Mouse (Mus musculus) right cerebral cortex, postnatal 14 days (tissue): ENCODE measurements around the gene Rab6a.
"Not testable (repeated sequence)": the region's sequence is repeated elsewhere in the genome, so short reads cannot be mapped to it uniquely, and the experiment has no call there.

Experiments used
- DNase-seq: peaks from one replicate; pipeline ENCODE4 v3.0.0; 2022

Gene Rab6a

DNA sequence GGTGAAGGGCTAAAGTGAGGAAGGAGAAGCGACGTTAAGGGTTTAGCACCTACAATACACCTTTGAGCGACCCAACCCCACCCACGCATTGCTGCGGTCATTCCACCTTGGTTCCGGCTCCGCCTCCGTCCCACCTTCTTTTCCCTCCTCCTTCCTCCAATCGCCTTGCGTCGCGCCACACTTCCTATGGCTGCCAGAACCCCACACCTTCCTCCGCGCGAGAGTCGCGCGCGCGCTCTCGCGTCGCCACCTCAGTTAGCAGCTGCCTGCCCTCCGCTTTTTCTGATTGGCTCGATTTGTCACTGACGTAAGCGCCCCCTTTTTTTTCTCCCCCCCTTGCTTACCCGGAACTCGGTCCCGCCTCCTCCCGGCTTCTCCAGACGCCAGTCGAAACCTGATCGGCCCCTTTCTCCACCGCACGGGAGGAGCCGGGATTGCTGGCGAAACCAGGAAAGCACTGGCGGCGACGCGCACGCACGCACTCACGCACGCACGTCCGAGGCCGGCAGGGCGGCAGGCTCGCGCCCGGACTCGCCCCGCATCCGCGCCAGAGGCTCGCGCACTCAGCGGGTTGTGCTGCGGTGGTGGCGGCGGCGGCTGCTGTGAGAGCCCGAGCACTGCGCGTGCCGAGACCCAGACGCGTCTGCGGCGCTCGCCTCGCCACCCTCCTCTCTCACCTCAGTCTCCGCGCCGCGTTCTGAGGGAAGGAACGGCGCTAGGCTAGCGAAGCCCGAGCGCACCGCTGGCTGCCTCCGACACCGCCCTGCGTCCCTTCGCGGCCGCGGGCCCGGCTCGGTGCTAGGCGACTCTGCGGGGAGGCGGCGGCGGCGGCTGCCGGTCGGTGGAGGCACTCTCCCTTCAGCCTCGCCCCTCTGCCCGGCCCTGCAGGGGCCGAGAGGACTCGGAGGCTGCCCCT lies at the start of gene Rab6a:
TSS of gene Rab6a (plus strand) at position 197 of the 916 bp plus-strand sequence.
- DNase-seq: peak; percentile 97

DNA sequence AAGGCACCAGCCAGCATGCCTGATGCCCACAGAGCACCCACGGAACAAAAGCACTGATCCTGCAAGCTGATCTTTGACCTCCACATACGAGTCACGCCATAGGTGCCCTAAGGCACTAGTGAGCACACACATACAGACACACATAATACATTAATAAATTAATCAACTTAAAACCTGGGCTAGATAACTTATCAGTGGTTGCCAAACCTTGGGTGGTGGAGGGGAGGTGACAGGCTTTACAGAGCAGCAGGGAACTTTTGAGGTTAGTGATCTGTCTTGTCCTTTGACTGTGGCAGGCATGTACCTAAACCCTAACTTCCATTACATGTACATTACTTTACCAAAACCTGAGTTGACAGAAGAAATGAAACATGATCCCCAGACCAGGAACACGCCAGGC lies 47.9 kb upstream of the Rab6a start:
- no peak for DNase-seq

DNA sequence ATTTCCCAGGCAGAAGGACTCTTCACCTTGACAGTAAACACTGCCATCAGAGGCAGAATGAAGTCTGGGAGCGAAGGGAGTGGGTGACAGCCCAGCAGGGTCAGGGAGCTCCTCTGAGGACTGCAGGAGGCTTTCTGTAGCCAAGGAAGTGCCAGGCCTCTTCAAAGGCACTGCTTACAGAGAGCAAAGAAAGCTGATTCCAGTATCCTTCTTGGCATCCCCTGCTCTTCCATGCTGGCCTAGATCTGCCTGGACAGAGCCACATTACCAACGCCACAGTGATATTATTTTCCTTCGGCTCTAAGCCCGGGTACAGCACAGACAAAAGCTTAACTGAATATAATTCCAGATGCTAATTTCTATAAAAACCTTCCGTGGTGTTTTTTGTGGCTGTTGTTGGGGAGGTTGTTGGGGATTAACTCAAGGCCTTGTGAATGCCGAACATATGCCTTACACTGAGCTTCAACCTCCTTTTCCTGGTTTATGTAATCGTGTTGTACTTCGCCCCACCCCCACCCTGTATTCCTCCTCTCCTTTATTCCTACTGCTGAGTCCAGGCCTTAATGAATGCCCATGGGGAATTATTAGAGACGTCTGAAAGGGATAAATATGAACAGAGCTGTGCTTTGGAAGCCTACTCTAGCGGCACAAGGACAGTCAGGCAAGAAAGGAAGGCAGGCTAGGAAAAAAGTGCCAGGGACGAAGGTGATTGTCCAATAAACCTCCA lies 45.2 kb upstream of the Rab6a start:
- DNase-seq: no peak

DNA sequence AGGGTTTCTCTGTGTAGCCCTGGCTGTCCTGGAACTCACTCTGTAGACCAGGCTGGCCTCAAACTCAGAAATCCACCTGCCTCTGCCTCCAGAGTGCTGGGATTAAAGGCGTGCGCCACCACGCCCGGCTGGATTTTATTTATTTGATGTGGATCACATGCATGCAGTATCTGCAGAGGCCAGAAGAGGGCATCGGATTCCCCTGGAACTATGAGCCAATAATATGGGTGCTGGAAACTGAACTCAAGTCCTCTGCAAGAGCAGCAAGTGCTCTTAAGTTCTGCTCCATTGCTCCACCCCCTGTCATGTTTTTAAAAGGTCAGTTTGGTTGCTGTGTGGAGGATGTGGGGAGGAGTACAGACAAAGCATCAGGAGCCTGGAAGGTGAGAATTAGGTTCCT lies 40.0 kb upstream of the Rab6a start:
- DNase-seq: not testable (repeated sequence)

DNA sequence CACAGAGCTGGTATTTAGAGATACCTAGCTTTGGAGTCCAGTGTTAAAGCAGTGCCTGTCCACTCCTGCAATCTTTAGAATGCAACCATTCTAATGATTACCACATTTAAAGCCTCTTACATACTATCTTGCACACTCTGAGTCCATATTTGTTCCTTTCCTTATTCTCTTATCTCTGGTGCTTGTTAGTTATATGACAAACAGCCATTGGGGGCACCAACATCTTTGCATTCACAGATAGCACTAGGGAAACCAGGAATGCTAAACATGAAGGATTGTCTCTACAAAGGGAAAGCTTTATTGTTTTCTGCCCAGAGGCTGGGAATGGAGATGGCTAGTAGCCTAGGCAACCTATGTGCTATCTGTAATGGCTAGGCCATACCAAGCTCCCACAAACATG lies 37.3 kb upstream of the Rab6a start:
- no peak for DNase-seq

DNA sequence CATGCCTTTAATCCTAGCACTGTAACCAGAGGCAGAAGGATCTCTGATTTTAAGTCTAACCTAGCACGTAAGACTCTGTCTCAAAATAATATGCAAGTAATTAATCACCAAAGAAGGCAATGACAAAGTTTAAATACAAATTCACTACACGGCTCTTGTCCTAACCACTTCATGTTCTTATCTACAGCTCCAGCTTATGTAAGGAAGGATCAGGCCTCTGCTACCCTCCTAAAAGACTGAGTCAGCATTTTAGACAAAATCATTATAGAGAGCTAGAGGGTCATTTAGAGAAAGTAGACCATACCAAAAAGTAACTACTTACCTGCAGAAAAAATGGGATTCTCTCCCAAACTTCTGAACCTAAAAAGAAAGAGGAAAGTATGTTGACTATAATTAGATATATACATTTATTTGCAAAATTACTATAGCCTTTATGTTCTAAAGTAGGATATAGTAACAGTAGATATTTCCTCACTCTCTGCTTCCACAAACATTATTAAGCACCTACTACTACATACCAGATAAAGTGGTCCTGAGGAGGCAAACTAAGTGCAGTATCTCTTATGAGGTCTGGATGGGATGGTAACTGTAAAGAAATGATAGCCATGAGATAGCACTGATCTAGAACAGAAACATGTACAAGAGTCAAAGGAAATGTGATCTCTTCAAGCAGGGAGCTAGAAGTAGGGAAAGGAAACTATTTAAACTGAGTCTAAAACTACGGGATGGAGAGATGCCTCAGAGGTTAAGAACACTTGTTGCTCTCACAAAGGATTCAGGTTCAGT lies 36.1 kb upstream of the Rab6a start:
- no peak for DNase-seq

DNA sequence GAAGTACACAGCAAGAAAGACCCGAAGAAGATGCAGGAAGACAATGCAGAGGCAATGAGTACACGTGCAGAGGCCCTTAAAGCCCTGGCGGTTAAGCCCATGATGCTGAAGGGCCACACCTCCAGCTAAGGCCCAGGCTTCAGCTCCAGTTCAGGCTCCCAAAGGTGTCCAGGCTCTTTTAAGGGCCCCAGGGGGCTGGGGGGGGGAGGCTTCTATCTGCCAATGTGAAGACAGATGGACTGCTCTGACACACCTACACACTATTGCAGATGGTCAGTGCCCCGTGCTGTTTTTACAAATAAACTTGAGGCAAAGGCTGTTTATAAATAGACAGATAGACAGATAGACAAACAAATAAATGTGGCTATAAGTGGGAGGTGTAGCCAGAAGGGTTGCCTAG lies 35.1 kb upstream of the Rab6a start:
- no peak for DNase-seq

DNA sequence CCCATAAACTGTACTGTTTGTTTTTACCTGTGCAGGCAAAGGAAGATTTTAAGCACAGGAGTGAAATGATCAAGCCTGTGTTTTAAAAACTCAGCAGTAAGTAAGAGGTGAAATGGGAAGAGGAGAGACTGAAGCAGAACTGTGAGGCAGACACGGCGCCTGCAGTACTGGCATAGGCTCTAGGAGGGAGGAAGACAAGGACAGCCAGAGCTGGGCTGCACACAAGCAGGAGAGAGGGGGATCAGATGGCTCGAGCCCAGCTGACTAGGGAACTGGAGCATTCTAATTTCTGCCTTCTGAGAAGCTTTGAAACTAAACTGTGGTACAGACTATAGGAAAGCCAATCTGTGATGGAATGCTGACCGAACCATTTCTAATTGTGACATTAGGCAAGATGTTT lies 34.5 kb upstream of the Rab6a start:
- DNase-seq: no peak

DNA sequence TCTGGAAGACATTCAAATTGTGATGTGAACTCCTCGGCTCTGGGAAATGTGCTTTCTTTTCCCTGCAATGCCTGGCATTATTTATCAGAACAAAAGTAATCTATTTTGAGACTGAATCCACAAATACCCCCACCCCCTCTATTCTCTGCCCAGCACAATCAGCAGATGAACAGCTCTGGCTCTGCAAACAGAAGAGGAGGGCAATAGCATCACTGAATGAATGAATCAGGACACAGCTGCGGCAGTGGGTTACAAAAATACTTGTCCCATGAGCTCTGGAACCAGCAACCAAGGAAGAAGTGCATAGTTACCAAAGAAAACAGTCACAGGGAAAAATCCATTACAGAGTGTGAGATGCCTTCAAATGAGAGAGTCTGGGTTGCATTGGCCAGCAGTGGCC lies 28.4 kb upstream of the Rab6a start:
- DNase-seq: no peak

DNA sequence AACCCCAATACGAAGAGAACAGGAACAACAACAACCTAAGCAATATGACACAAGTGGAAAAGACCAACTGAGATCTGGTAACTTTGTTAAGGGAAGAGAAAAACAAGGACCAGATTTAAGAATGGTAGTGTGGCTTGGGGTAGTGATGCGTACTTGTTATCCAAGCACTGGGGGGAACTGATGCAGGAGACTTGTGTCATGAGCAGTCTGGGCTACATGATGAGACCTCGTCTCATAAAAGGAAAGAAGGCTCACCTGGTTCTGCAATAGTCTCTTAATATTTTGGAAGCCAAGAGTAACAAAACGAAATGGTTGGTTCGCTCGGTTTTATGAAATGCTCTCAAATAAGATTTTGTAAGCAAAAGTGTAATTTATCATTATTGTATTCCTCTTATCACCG lies 25.0 kb upstream of the Rab6a start:
- DNase-seq: no peak

DNA sequence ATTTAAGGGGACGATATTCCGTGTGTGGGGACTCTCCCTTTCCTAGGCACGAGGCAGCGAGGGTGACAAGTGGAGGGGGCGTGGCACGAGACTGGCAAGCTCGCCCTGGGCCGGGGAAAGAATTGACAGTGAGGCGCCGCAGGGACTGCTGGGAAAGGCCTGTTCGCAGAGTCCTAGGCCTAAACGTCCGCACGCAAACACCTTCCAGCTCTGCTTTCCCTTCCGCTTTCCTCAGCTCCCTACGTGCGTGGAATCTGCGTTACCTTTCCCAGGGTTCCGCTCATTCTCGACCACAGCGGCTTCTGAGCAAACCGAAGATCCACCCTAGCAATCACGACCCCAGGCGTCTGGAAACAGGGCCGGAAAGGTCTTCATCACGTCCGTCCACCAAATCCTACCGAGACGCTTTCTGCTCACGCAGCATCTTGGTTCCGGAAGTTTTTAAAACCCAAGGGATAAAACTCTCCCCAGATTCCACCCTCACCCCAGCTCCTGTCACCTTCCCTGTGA lies 24.4 kb upstream of the Rab6a start:
- DNase-seq: peak; percentile 87

DNA sequence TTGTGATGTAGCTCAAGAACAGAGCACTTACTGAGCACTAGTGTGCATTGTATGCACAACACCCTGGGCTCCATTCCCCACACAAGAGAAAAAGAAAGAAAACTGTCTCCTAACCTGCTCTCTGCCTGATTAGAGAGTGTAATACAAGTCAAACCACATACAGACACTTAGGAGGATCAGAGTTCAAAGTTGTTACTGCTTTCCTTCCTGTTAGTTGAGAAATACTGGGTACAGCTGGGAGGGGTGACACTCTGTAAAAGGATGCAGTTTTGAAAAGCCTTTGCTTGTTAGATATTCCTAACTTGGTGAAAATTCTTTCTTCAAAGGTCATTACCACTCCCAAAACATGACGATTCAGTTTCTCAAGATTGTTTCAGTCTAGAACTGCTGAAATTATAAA lies 17.4 kb upstream of the Rab6a start:
- DNase-seq: no peak

DNA sequence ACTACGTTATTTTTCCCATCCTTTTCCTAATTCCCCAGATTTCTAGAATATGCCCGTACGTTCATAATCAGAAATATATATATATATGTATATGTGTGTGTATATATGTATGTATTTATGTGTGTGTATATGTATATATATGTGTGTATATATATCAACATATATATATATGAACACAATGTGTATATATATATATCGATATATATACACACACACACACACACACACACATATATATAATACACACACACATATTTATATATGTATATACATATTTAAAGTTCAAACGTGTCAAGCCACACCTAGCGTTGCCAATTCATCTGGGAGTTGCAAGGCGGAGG lies 16.7 kb upstream of the Rab6a start:
- no peak for DNase-seq

DNA sequence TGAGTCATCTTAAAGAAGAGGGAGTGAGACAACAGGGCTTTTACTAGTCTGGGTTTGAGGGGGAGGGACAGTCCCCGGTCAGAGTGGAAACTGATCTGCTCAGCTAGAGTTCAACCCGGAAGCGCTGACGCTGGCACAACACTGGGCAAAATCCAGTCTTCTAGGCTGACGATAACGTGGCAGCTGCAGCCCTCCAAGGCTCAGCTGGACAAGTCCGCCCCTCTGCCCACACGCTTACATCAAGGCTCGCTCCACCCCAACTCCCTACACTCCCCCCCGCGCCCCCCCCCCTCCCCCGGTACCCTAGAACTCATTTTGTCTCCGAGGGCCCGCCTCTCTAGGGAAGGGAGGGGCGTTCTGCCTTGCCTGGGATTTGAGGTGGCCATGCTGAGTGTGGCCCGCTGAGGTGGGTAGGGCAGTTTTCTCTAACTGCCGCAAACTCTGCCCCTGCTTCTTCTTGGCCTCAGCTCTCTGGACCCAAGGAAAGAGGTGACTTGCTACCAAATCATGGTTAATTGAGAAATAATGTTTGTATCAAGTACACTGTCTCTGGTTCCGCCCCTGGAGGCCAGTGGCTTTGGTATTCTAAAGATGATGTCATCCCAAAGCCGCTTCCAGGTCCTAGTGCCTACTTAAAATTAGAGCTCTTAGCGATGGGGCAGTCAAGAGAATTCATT lies 16.2 kb upstream of the Rab6a start:
- peak; percentile 66 for DNase-seq

DNA sequence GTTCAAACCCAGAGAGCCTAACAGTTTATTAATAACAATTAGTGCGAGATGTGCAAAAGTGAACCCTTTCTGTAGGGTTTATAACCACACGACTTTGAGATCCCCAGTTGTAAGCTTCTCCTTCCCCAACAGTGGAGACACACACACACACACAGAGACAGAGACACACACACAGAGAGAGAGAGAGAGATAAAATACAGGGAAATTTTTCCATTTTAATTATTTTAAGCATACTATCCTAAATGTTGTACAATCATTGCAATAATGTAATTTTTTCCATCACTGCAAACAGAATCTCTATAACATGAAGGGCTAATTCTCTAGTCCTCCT lies 15.7 kb upstream of the Rab6a start:
- DNase-seq: no peak

DNA sequence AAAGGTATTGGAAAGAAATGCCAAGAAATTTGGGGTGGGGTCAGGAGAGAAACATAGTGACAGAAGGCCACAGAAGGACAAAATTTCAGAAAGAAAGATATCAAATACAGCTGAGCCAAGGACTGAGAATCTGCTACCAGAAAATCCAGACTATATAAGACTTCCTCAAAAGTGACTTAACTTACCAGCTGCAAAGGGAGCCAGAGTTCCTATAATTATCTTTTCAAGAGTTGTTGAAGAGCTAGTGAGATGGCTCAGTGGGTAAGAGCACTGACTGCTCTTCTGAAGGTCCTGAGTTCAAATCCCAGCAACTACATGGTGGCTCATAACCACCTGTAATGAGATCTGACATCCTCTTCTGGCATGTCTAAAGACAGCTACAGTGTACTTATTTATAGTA lies 13.9 kb upstream of the Rab6a start:
- DNase-seq: no peak

DNA sequence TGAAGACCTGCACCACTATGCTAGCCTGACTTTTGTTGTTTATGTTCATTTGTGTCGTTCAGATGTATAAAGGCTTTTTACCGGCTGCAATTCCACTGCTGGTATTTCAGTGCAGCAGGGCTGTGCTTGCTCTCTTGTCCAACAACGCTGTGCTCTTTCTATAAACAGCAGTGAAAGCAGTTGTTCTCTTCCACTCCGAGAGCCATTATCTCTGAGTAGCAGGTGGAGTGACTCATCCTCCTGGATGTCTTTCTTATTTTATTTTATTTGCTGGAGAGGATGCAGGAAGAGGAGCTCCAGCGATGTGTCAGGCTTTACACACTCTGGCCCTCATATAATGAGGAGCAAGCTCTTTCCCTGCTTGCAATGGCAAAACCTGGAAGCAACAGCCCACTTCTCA lies 7.0 kb upstream of the Rab6a start:
- DNase-seq: no peak

DNA sequence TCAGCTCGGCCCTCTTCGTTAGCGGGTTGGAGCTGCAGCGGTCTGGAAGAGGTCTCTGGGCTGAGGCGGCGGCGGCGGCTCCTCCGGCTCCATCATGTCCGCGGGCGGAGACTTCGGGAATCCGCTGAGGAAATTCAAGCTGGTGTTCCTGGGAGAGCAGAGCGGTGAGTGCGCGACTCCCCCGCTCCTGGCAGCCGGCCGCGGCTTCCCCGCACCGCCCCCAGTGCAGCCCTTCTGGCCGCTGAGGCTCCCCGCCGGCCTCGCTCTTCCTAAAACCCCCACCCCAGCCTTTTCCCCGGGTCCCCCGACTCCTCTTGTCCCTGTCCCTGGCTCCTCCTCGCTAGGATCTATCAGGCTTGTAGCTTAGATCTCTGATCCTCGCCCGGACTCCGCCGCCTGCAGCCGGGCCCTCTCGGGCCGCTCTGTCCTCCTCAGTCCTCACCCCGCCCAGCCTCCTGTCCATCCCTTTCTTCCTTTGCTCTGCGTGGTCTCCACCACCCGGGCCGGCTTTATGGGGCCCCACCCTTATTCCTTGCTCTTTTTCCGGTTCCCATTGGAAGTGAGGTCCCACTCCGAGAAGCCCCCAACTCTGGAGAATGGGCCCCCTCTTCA lies 1.0 kb downstream of the Rab6a start, which contains the start of gene Mrpl48:
TSS of gene Mrpl48 (minus strand) at position 172 of the 612 bp plus-strand sequence.
- peak; percentile 69 for DNase-seq

DNA sequence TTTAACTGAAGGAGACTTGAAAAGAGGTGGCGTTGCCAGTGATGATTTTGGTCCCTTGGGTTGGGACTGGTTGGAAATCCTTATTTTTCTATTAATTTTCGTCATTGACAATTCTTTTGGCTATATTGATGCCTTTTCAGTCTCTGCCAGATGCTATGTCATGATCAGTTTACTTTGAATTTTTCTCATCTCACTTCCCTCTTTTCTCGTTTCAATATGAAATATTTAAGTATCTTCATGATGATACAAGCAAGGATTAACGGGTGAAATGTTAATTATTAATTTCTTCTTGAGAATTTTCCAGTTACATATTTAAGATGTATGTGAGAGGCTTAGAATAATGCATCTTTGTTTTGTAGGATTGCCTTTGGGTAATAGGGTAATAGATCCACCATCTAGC lies 1.7 kb downstream of the Rab6a start:
- no peak for DNase-seq

DNA sequence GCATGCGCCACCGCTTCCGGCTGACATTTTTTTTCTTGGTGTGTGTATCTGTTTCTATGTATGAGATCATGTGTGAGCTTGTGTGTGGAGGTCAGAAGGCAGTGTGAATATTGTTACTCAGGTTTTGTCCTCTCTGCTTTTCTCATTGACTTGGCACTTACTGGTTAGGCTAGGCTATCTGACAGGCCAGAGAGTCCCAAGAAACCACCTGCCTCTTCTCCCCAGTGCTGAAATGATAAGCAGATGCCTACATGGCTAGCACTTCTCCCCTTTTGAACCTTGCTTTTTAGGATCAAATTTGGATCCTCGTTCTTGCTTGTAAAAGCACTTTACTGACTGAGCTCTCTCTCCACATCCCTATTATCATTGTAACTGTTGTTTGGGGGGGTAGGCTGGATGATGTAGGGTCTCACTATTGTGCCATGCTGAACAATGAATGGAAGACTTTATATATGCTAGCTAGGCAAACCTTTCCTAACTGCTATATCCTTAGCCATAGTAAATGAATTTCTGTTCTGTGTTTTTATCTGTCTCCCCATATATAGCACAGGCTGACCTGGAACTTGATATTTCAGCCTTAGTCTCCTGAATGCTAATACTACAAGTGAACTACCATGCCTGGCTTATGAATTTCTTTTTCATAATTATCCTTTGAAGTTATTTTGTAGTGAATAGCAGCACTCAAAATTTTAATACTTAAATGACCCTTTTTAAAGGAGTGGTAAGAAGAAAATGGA lies 9.1 kb downstream of the Rab6a start:
- DNase-seq: no peak

DNA sequence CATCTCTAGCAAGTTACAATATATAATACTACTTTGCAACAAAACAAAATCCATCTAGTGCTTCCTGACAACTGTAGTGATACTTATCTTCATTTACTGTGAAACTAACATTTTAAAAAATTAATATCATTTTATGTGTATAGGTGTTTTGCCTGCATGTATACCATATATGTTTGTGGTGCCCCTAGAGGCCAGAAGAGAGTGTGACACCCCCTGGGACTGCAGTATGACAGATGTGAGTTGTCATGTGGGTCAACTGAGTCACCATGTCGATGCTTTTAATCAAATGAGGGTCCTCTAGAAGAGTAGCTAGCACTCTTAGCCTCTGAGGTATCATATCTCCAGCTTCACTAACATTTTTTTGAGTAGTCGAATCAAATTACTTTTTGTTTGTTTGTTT lies 15.1 kb downstream of the Rab6a start:
- DNase-seq: no peak

DNA sequence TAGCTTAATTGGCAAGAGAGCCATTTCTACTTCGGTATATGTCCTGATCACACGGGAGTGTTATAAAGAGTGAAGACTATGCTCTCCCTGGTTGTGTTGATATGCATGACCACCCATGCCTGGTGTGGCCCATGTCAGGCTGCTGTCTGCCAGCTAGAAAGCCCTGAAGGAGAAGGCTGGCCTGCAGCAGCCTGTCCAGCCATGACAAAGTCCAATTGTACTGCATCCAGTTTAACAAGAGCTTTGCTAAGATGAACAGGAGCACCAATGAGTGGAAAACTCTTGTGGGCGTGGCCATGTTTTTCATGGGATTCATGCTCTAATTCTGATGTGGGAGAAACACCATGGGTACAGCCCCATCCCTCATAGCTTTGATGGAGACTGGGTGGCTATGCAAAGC lies 17.3 kb downstream of the Rab6a start:
- no peak for DNase-seq
